21 mouse cellular contexts compared by ENCODE assay signal in genomic region chr11:8988084-8988483, GRCm38 (mm10). TPM values are rescaled to one million over a fixed set of nuclear protein-coding genes. Genes with fewer than 3 reads are reported as not detected.
A peak's percentile ranks its signal among the peaks of the same experiment; 100 is the strongest.
DNase-seq lines count a peak whose midpoint lies in the region; TF ChIP-seq lines count a peak whose summit lies in the region.
"Had no signal": no experiment of that assay in that cellular context is flagged by ENCODE, and none has a peak within 500 bp of the region (broad histone marks: within the 10 kb centered on the region; RNA-seq: fewer than 3 reads in every experiment).

No protein-coding gene starts in this region.

- TF ChIP-seq POLR2A in MEL (IDR thresholded peaks at IDR 0.05; ENCODE audit: control insufficient read depth in 1 of 2, insufficient read depth in 1 of 2, low read depth in 1 of 2, low read length in 2 of 2, poor library complexity in 1 of 2): no peak

- H3K9ac ChIP-seq in MEL (ENCODE audit: control insufficient read depth, low read depth, low read length, poor library complexity, severe bottlenecking): no peak overlapping the region
- H3K9ac ChIP-seq: heart, embryonic 13.5 days; limb, embryonic 15.5 days; midbrain, embryonic 13.5 days had no signal

- no peaks in the 10 kb centered on the region for H3K4me1 ChIP-seq in MEL (ENCODE audit: control insufficient read depth in 1 of 2, insufficient read depth in 2 of 2, low read length in 2 of 2)
- H3K4me1 ChIP-seq: limb, embryonic 15.5 days; midbrain, embryonic 13.5 days had no signal

- no peak overlapping the region for H3K4me3 ChIP-seq in layer of hippocampus, adult 2 months
- no peak overlapping the region for H3K4me3 ChIP-seq in MEL (ENCODE audit: control insufficient read depth in 1 of 2, insufficient read depth in 1 of 2, low read depth in 2 of 2, low read length in 2 of 2)
- H3K4me3 ChIP-seq: forebrain, embryonic 10.5 days; heart, embryonic 13.5 days; limb, embryonic 15.5 days; midbrain, embryonic 13.5 days had no signal

- H3K79me2 ChIP-seq in MEL (ENCODE audit: control insufficient read depth, insufficient read depth, low read length, poor library complexity): no peaks in the 10 kb centered on the region

- no peaks in the 10 kb centered on the region for H3K9me3 ChIP-seq in MEL (replicated peaks; ENCODE audit: insufficient read depth, low read length)
- H3K9me3 ChIP-seq: forebrain, embryonic 10.5 days; limb, embryonic 15.5 days; midbrain, embryonic 13.5 days had no signal

- peaks cover 0 to 4% of the 10 kb centered on the region in 2 experiments; a peak in 1 of 4 replicates for H3K27me3 ChIP-seq in MEL (ENCODE audit: control insufficient read depth in 1 of 2, insufficient read depth in 2 of 2, low read length in 2 of 2)
- H3K27me3 ChIP-seq: midbrain, embryonic 13.5 days; Patski had no signal

- H3K27ac ChIP-seq in layer of hippocampus, adult 2 months: no peak overlapping the region
- H3K27ac ChIP-seq in MEL (ENCODE audit: control insufficient read depth, low read depth, low read length): no peak overlapping the region
- H3K27ac ChIP-seq: forebrain, embryonic 10.5 days; heart, embryonic 13.5 days; limb, embryonic 15.5 days; midbrain, embryonic 13.5 days had no signal

- TF ChIP-seq RAD21 in MEL (IDR thresholded peaks at IDR 0.05; ENCODE audit: low read depth, low read length): peak; percentile 12

- peak; percentile 48 for DNase-seq in heart, adult 11 months
- no peak for DNase-seq in heart, postnatal 4 days
- no peak for DNase-seq in layer of hippocampus, adult 2 months (ENCODE audit: low spot score in 2 of 2)
- DNase-seq in layer of hippocampus, adult 11-12 months (ENCODE audit: low spot score): no peak
- DNase-seq in 416B (ENCODE audit: low read depth): peak; percentile 12
- no peak for DNase-seq in MEL (ENCODE audit: low read depth, low spot score)
- no peak for DNase-seq in cerebellum, adult 9-10 months
- DNase-seq: adrenal gland, postnatal 10 days; cerebellum, postnatal 25 days; gastrocnemius, postnatal 36 days; heart, postnatal 36 days; kidney, adult 8-10 months; lung, postnatal 10 days; right cerebral cortex, postnatal 25 days; thymus, adult 18-20 months had no signal

- no peak for TF ChIP-seq EP300 in MEL (IDR thresholded peaks at IDR 0.05; ENCODE audit: low read depth in 1 of 2, low read length in 2 of 2)

- TF ChIP-seq CTCF in layer of hippocampus, adult 2 months (conservative IDR thresholded peaks at IDR 0.05): peak; percentile 69
- TF ChIP-seq CTCF in MEL (IDR thresholded peaks at IDR 0.05 in 2 of 3, conservative IDR thresholded peaks at IDR 0.05 in 1 of 3; ENCODE audit: control insufficient read depth in 1 of 3, insufficient read depth in 1 of 3, low read depth in 2 of 3, low read length in 3 of 3, poor library complexity in 1 of 3, severe bottlenecking in 1 of 3): no peak

- H3K36me3 ChIP-seq in MEL (ENCODE audit: control insufficient read depth in 1 of 2, insufficient read depth in 2 of 2, low read length in 2 of 2): 0 out of 4 replicates have a peak, but pooled peaks cover 0 to 3% of the 10 kb centered on the region in 2 experiments

TF ChIP-seq in MEL, 35 proteins besides CTCF, POLR2A, EP300 and RAD21:
- TF ChIP-seq TBP (IDR thresholded peaks at IDR 0.05; ENCODE audit: low read depth, low read length) (no peak), GATA1 (IDR thresholded peaks at IDR 0.05; ENCODE audit: low read depth, low read length) (no peak), CHD1 (IDR thresholded peaks at IDR 0.05; ENCODE audit: low read depth, low read length) (no peak), ZNF384 (IDR thresholded peaks at IDR 0.05; ENCODE audit: low read depth, low read length) (no peak), POLR2AphosphoS5 (IDR thresholded peaks at IDR 0.05; ENCODE audit: borderline replicate concordance, low read depth, low read length) (no peak), USF2 (IDR thresholded peaks at IDR 0.05; ENCODE audit: borderline replicate concordance in 1 of 2, insufficient read depth in 1 of 2, low read depth in 1 of 2, low read length in 2 of 2) (no peak), MAZ (IDR thresholded peaks at IDR 0.05; ENCODE audit: low read depth, low read length) (no peak), E2F4 (IDR thresholded peaks at IDR 0.05; ENCODE audit: borderline replicate concordance, low read depth, low read length) (no peak), POLR2AphosphoS2 (IDR thresholded peaks at IDR 0.05; ENCODE audit: low read length) (no peak), MEF2A (IDR thresholded peaks at IDR 0.05; ENCODE audit: extremely low read depth, insufficient replicate concordance, low read depth, low read length, poor library complexity, severe bottlenecking) (no peak), KAT2A (conservative IDR thresholded peaks at IDR 0.05; ENCODE audit: low read depth, low read length) (no peak), MAFK (IDR thresholded peaks at IDR 0.05; ENCODE audit: borderline replicate concordance, low read depth, low read length) (no peak), RCOR1 (IDR thresholded peaks at IDR 0.05; ENCODE audit: low read depth, low read length) (no peak), MAX (IDR thresholded peaks at IDR 0.05; ENCODE audit: low read length) (no peak)

RNA-seq across cellular contexts. Expression of gene Pkd1l1, which starts 15.0 kb away (rescaled TPM):
- total RNA-seq in heart, postnatal 4 days (2021): under 1 TPM in 1 of 2 experiments, not detected in 1; 0.05 TPM
- total RNA-seq in layer of hippocampus, adult 2 months (2021): under 1 TPM in 1 of 2 experiments, not detected in 1; 0.05 TPM
- total RNA-seq in MEL (2012; rRNA removed): not detected in 2 replicates
- polyA plus RNA-seq in MEL (2012; ENCODE audit: insufficient read depth in 1 of 2, insufficient read length in 2 of 2, low read depth in 1 of 2, low replicate concordance in 2 of 2, missing spikeins in 1 of 2): not detected
- total RNA-seq: gastrocnemius, postnatal 36 days; heart, postnatal 36 days; megakaryocyte progenitor cell, adult 5-6 weeks had no signal
- polyA plus RNA-seq: forebrain, embryonic 10.5 days had no signal

RNA-seq across cellular contexts. Expression of gene Hus1, which starts 22.9 kb away (rescaled TPM):
- 10 to 100 TPM; 17.4 to 17.6 TPM for total RNA-seq in heart, postnatal 4 days (2021)
- 10 to 100 TPM; 14.1 to 15.3 TPM for total RNA-seq in layer of hippocampus, adult 2 months (2021)
- total RNA-seq in MEL (2012; rRNA removed): 23.1 and 29.4 TPM in 2 replicates
- polyA plus RNA-seq in MEL (2012; ENCODE audit: insufficient read depth in 1 of 2, insufficient read length in 2 of 2, low read depth in 1 of 2, low replicate concordance in 2 of 2, missing spikeins in 1 of 2): 10 to 100 TPM in 1 of 2 experiments, not detected in 1; 21.7 TPM

Comparison
In these comparisons a context has a peak if more than half of its experiments do, and no peak if none do; other contexts are left out.
1. DNase-seq: peak in heart, adult 11 months (single experiment) and 416B (single experiment); none in heart, postnatal 4 days (single experiment), layer of hippocampus, adult 2 months (0 of 2), layer of hippocampus, adult 11-12 months (single experiment), MEL (single experiment) and cerebellum, adult 9-10 months (single experiment).